Mouse (Mus musculus) cortical plate, adult 2 months (tissue): Measurements from ENCODE around the gene Akap9. TPM values are rescaled to one million over a fixed set of nuclear protein-coding genes. Genes with fewer than 3 reads are reported as not detected.
"Not testable (repeated sequence)": the region's sequence is repeated elsewhere in the genome, so short reads cannot be mapped to it uniquely, and the experiment has no call there.

Source experiments
- H3K27ac ChIP-seq: fragments of 200-500 bp; 2 replicates; pipeline ENCODE4 v1.5.1; 2012; ENCODE audit warnings: low read length, control low read depth, inconsistent platforms; ENCODE audit not compliant: insufficient read depth
- H3K4me1 ChIP-seq: fragments of 200-500 bp; 2 replicates; pipeline ENCODE4 v1.6.1; 2011; ENCODE audit warnings: low read length; ENCODE audit not compliant: control insufficient read depth, insufficient read depth
- H3K4me3 ChIP-seq: fragments of 200-500 bp; 2 replicates; pipeline ENCODE4 v1.5.1; 2011; ENCODE audit warnings: mild to moderate bottlenecking, low read length, control low read depth; ENCODE audit not compliant: insufficient read depth
- CTCF ChIP-seq: fragments of 200-500 bp; IDR thresholded peaks from 2 replicates; pipeline ENCODE4 v1.5.1; 2011; ENCODE audit warnings: mild to moderate bottlenecking, control low read depth, low read length; ENCODE audit not compliant: insufficient read depth; ENCODE audit errors: extremely low read depth
- POLR2A ChIP-seq: fragments of 200-500 bp; IDR thresholded peaks from 2 replicates; pipeline ENCODE4 v1.6.1; 2011; ENCODE audit warnings: mild to moderate bottlenecking, low read length, control low read depth; ENCODE audit not compliant: insufficient read depth; ENCODE audit errors: extremely low read depth
- polyA plus RNA-seq: library from polyadenylated mRNA; depleted of rRNA; stranded (reverse); fragments of >200 nt; gene quantifications from 2 replicates; pipeline ENCODE4 v1.2.3, GENCODE M21; 2012

The Akap9 gene
- polyA plus RNA-seq, 1 experiment = 25.1 TPM

DNA sequence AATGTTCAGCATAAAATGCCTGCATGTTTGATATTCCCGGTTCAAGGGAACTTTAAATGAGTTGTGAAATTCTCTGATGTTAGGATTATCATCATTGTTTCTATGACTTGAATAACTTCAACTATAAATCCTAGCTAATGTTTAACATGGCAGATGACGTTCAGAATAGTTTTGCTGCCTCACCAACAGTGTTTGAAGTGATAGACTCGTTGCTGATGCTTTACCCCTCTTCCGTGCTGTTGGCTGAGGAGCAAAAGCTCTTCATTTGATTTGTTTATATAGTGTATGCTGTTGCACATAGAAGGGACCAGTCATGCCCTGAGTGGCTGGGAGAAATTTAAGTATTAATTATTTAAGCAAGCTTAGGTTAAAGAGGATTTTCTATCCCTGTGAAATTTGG is 96.9 kb downstream of the Akap9 start:
- Histone ChIP-seq H3K4me3 (no peak overlapping the region), H3K27ac (no peak overlapping the region), H3K4me1 (no peaks in the 10 kb centered on the region)
- TF ChIP-seq POLR2A (no peak), CTCF (no peak)

- not testable (repeated sequence) for H3K4me3 ChIP-seq, H3K27ac ChIP-seq, H3K4me1 ChIP-seq
Observed at GRCm38 (mm10) chr5:4026336-4026735, 98.5 kb downstream of the Akap9 start.

DNA sequence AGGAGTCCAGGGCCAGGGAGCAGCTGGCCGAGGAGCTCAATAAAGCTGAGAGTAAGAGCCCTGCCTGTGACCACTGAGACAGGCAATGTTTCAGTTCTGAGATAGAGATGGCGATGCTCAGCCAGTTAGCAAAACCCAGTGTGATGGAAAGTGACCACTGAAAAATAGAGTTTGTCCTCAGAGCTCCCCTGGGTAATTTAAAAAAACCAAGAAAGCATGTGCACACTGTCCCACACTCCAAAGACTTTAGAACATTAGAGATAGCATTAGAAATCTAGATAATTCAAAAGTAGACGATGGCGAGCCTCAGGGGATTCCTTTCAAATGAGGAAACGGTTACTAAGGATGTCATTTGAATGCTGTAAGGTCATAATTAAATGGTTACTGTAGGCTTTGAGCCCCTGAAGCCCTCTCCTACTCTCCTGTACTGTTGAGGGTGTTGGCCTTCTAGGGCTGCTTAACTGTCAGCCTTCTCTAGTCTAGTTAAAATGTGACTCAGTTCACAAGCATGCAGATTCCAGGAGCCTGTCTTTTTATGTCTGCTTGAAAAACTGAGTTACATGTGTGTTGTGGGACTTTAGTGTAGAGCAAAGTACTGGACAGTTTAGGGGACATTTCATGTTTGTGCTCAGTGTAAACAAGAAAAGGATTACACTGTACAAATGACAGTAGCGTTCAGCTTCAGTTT is 100.8 kb downstream of the Akap9 start:
- Histone ChIP-seq H3K4me3 (no peak overlapping the region), H3K27ac (no peak overlapping the region), H3K4me1 (no peaks in the 10 kb centered on the region)
- no peak for TF ChIP-seq POLR2A
- no peak for TF ChIP-seq CTCF

GRCm38 (mm10) chr5:4031846-4032245 is 104.0 kb downstream of the Akap9 start:
- no peak for TF ChIP-seq POLR2A
- TF ChIP-seq CTCF = no peak
- H3K27ac ChIP-seq = no peak overlapping the region
- H3K4me1 ChIP-seq = no peaks in the 10 kb centered on the region
- H3K4me3 ChIP-seq = no peak overlapping the region

DNA sequence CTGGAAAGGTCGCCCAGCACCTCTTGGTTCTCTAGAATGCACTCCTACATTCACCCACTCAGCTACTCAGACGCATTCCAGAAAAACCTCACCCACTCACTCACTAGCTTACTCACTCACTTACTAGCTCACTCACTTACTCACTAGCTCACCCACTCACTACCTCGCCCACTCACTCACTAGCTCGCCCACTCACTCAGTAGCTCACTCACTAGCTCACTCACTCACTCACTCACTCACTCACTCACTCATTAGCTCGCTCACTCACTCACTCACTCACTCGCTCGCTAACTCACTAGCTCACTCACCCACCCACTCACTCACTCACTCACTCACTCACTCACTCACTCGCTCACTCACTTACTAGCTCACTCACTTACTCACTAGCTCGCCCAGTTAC is 108.8 kb downstream of the Akap9 start:
- TF ChIP-seq POLR2A (no peak), CTCF (no peak)
- no peak overlapping the region for H3K4me3 ChIP-seq
- H3K4me1 ChIP-seq = no peaks in the 10 kb centered on the region
- no peak overlapping the region for H3K27ac ChIP-seq

DNA sequence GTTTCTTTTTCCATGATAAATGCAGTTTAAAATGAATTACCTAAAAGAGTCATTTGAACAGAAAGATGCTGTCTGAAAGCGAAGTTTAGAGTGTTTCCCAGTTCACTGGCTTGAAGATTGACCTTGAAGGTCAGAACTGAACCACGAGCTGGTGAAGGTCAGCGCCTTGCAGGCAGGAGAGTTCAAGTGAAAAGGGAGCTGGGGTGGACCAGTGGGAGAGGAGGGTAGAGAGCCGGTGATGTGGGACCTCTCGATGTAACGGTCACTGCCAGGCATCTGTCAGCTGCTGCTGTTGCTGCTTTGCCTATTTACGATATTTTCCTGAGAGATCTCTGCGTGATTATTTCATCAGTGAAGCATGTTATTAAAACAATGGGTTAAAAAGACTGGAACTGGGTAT is 111.5 kb downstream of the Akap9 start:
- H3K4me3 ChIP-seq = no peak overlapping the region
- no peak overlapping the region for H3K27ac ChIP-seq
- no peak for TF ChIP-seq POLR2A
- TF ChIP-seq CTCF = no peak
- no peaks in the 10 kb centered on the region for H3K4me1 ChIP-seq

DNA sequence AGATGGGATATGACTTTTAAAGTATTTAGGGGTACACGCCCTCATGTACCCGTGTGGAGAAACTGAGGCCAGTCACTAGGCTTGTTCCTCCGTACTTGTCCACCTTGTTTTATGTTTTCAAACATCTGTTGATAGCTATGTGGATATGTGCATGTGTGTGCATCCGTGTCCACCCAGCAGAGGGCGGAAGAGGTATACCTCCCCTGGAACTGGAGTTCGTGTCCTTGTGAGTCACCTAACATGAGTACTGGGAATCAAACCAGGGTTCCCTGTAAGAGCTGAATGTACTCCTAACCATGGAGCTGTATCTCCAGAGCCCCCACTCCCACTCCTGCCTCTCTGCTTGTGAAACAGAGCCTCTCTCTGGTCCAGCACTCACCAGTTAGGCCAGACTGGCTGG is 112.5 kb downstream of the Akap9 start:
- no peaks in the 10 kb centered on the region for H3K4me1 ChIP-seq
- H3K27ac ChIP-seq = no peak overlapping the region
- no peak overlapping the region for H3K4me3 ChIP-seq
- no peak for TF ChIP-seq CTCF
- TF ChIP-seq POLR2A = no peak

DNA sequence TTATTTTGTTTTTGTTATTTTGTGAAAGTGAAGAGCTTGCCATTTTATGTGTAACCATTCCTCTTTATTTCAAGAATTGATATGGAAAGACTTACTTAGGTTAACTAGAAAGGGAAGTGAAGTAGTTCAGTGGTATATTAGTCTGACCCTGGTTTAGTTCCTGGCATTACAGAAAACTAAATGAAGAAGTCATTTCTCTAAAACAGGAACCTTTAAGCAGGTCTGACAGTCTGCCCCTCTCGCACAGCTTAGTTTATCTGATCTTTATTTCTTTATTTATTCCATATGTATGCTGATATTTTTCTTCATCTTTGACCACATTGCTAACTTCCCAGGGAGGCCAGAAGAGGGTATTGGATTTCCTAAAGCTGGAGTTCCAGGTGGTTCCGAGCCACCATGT is 113.1 kb downstream of the Akap9 start:
- Histone ChIP-seq H3K27ac (no peak overlapping the region), H3K4me1 (no peaks in the 10 kb centered on the region), H3K4me3 (no peak overlapping the region)
- TF ChIP-seq CTCF = no peak
- TF ChIP-seq POLR2A = no peak

DNA sequence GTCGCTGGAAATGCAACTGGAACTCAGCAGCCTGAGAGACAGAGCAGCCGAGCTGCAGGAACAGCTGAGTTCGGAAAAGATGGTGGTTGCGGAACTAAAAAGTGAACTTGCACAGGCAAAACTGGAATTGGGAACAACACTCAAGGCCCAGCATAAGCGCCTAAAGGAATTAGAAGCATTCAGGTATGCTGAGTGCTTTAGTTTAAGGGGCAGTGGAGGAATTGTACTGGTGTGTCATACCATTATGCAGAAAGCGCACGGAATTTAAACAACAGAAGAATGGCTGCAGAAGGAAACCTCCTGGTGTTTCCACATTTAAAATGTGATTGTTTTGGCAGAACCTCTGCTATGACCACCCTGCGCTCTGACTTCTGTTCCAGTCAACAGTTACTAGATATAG is 132.5 kb downstream of the Akap9 start:
- no peak overlapping the region for H3K4me3 ChIP-seq
- no peaks in the 10 kb centered on the region for H3K4me1 ChIP-seq
- H3K27ac ChIP-seq = no peak overlapping the region
- TF ChIP-seq POLR2A (no peak), CTCF (no peak)

- TF ChIP-seq CTCF (no peak), POLR2A (no peak)
- Histone ChIP-seq H3K27ac (no peak overlapping the region), H3K4me3 (no peak overlapping the region), H3K4me1 (no peaks in the 10 kb centered on the region)
Observed at GRCm38 (mm10) chr5:4066476-4067115, 138.7 kb downstream of the Akap9 start.
